Mouse (Mus musculus): ENCODE results near the gene Herc6. TPM values are rescaled to one million over a fixed set of nuclear protein-coding genes. Genes with fewer than 3 reads are reported as not detected.
A peak's percentile ranks its signal among the peaks of the same experiment; 100 is the strongest.

Herc6 gene
- total RNA-seq, 2 experiments from 2014 or later, result 9.6 to 10.8 TPM

DNA sequence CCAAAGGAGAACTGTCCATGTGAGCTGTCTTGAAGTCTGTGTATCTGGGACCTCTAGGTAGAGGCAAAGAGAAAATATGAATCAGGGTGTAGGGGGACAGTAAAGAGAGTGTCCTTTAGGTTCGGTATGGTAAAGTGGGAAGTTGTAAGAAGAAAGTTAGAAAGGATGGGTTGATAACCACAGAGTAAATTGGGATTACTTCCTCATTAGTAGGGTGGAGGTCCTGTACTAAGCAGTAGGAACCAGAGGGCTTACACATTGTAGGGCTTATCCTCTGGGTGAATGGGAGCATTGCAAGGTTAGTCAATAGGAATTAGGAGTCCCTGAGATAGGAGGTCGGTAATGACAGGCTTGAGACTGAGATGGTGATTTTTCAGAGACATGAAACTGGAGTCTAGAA lies 13.2 kb upstream of the Herc6 start:
- no peak for DNase-seq (ENCODE audit: low spot score in 2 of 2)
- intact Hi-C loops (cut with DNase I), result no loop called here

DNA sequence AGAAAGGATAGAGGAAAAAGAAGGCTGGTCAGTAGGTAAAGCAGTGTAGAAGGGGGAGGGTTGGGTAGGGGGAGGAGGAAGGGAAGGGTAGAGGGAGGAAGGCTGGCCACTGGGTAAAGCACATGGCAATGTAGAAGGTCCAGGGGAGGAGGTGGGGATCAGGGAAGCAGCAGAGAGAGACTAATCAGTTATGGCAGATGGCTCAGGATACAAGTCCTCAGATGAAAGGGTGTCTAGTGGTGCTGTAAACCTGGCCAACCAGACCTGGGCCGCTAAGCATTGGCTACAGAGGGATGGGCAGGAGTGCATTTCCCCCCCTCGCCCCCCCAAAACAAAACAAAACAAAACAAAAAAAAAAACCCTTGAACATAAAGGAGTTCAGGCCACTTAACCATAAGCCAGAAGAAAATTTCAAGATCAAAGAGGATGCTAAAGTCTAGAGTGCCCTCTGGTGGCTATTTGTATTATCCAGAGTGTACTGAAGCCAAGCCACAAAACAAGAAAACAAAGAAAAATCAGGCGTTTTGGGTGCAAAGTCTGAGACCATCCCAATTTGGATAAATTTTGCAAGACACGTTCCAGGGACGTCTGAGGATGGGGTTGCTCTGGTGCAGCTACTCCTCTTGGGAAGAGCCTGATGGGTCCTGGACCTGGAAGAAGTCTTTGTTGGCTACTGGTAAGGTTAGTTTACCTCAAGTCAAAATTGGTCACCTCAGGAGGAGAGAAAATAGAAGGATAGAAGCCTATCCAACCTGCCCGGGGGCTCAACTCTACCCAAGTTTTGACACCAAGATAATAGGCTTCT lies 10.4 kb upstream of the Herc6 start:
- DNase-seq (ENCODE audit: low spot score in 2 of 2), result peak; percentile 54 to 75
- intact Hi-C loops (cut with DNase I), result loop anchor here (2.0 to 5.0 kb wide), 2 partner anchors 138 to 762 kb away; no protein-coding TSS in a partner anchor

DNA sequence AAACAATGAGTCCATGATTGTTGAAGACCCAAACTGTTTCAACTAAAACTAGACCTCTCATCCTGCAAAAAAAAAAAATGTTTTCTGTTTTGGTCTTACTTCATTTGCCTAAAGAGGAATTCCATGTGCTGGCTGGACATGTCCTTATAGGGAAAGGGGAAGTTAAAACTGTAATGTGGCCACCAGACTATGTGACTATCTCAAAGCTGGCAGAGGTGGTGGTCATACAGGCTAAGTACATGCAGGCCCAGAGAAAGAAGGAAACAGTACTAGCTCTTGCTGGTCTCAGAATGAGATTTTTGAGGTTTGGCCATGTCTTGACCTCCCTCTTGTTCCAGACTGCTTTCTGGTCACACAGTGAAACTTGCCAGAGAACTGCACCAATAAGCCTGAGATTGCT lies 9.2 kb upstream of the Herc6 start:
- DNase-seq (ENCODE audit: low spot score in 2 of 2), result no peak
- intact Hi-C loops (cut with DNase I), result loop anchor here (2.0 to 5.0 kb wide), 2 partner anchors 139 to 763 kb away; no protein-coding TSS in a partner anchor

DNA sequence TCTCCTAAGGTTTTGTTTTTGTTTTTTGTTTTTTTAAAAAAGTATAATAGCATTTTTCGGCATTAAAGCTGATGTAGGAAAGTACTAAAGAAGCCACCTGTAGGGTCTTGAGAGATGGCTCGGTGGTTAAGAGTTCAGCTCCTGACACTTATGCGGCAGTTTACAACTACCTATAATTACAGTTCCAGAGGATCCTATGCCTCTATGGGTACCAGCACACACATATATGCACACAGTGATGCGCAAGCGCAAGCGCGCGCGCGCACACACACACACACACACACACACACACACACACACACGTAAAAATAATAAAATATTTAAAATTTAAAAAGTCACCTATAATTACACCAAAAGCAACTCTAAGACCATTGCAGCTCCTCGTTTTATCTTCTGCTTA lies 795 bp downstream of the Herc6 start:
- intact Hi-C loops (cut with DNase I), result no loop called here
- no peak for DNase-seq (ENCODE audit: low spot score in 2 of 2)

DNA sequence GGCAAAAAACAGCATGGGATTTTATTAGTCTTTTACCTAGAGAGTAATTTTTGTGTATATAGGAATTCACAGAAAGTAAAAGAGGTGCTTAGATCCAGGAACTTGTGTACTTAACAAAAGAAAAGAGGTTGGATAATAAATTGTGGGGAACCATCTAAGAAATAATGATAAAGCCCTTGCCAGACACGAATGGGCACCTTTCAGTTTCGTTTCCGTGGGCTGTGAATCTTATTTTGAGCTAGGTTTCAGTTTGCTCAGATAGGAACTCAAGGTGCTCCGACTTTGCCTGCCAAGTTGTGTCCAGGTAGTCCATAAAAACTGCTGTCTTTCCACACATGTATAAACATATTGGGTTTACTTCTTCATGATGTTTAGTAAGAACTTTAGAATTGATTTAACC lies 1.6 kb downstream of the Herc6 start:
- no peak for DNase-seq (ENCODE audit: low spot score in 2 of 2)
- intact Hi-C loops (cut with DNase I), result no loop called here

DNA sequence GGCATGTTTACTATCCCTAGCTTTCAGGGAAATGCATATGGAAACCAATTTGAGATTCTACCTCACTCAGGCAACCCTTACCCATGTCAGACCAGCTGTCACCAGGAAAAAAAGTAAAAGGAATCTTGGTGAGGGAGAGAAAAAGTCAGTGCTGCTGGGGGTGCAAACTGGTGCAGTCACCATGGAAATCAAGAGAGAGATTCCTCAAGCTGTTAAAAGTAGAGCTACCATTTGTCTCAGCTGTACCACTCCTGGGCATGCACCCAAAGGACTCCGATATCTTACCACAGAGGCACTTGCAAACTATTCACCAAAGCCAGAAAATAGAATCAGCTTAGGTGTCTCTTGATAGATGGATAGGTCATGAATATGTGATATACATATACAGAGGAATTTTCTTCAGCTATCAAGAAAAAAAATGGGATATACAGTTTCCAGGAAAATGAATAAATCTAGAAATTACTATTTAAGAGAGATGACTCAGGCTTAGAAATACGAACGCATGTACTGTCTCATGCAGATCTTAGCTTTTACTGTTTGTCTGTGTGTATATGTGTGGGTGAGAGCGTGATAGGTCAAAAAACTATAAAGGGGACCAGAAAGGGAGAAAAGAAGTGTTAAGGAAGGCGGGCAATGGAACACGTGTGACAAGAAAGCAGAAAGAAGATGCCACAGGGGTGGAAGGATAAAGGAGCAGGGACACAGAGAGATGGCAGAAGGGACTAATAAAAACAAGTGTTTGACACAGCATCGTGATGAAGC lies 24.9 kb downstream of the Herc6 start:
- intact Hi-C loops (cut with DNase I), result loop anchor here (1.0 to 5.0 kb wide), 3 partner anchors 79 to 97 kb away; partner anchors contain the start of gene Lancl2
- peak; percentile 56 to 94 for DNase-seq (ENCODE audit: low spot score in 2 of 2)

DNA sequence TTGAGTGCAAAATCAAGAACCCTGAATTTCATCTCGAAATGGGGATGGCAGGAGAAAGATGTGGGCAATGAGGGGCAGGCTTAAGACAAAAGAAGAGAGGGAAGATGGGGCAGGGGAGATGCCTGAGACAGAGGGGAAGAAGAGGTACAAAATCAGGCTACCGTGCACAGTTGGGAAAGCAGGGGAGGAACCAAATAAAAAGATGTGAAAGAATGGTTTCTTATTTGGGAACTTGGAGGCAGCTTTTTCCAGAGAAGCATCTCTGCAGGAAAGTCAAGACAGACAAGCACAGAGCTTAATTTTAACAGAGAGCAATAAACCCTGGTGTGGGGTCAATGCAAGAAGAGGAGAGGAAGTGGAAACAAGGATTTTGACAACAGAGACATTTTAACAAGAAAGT lies 27.2 kb downstream of the Herc6 start:
- peak in 1 of 2 experiments; percentile 62 for DNase-seq (ENCODE audit: low spot score in 2 of 2)
- intact Hi-C loops (cut with DNase I), result loop anchor here (5.0 kb wide), 2 partner anchors 94 to 96 kb away; partner anchors contain the start of gene Lancl2

DNA sequence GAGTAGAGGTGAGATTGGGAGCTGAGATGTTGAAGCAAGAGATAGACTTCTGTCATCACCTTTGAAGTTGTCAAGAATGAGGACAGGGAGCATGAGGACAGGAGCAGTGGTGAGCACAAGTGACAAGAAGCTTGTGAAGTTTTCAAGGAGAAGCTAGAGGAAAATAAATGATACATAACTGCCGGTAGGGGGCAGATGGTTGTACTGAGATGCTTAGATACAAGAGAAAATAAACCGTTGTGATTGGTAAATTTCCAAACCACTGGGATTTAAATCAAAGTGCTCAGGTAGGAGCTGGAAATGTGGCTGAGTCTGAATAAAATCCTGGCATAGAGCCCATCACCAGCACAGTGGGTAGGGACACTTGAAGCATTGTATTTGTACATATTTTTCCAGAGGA lies 28.8 kb downstream of the Herc6 start:
- intact Hi-C loops (cut with DNase I), result loop anchor here (5.0 kb wide), 2 partner anchors 93 to 97 kb away; partner anchors contain the start of gene Lancl2
- DNase-seq (ENCODE audit: low spot score in 2 of 2), result no peak

DNA sequence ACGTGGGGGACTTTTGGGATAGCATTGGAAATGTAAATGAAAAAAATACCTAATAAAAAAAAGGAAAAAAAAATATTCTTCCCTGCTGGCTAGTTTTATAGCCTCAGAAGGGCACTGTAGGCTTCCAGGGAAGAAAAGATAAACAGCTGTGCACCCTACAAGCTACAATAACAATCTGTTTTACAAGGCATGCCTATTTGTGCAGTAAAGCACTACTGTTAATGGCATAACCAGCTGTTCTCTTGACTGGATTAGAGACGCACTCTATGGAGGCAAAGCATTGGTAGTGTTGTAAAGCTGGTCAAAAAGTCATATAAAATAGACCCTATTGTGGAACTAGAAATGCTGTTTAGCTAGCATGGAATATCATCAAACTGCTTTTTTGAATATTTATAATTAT lies 35.0 kb downstream of the Herc6 start:
- intact Hi-C loops (cut with DNase I), result no loop called here
- no peak for DNase-seq (ENCODE audit: low spot score in 2 of 2)

DNA sequence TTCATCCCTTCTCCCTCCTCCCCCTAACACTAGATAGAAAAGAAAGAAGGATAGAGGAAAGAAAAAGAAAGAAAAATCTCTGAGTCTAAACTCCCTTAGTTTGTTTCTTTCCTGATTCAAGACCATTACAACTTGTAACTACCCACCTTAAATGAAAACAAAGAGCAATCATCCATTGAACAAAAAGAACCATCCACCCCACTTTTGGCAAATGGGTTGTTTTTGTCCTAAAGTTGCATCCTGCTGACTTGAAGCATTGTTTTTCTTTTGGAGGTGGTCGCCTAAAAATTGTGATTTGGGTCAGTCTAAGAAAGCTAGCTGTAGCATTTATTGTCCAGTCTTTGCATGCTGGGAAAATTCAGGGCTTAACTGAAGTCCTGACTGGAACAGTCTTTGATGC lies 58.7 kb downstream of the Herc6 start:
- no peak for DNase-seq (ENCODE audit: low spot score in 2 of 2)
- intact Hi-C loops (cut with DNase I), result no loop called here

DNA sequence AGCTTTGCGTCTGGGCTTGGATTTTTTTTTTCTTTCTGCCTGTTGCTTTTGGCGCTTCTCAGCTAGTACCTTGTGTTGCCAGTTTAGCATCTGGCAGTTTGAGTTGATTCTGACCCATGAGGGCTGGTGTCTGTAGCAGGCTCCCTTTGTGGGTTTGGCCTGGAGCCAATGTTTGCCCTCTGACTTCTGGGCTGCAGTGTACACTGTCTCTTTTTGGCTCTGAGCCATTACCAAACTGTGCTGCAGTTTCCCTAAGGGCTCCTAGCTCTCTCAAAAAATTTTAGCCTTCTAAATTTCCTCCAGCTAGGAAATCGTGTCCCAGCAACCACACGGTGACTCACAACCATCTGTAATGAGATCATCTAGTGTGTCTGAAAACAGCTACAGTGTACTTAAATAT lies 61.0 kb downstream of the Herc6 start:
- intact Hi-C loops (cut with DNase I), result no loop called here

DNA sequence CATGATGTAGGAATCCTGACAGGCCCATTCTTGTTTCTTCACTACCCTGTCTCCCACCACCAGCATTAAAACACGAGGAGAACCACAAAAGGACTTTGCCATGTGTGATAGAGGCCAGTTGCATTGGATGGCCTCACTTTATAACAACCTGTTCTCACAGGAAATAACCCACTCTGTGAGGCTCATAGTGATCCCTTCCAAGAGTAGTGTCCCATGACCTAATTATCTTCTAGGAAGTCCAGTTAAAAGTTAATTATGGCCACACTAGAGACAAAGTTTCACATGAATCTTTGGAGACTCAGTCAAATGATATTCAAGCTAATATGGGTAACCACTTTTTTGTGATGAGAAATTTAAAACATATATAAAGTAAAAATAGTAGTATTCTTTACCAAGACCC lies 66.5 kb downstream of the Herc6 start:
- intact Hi-C loops (cut with DNase I), result no loop called here
- no peak for DNase-seq (ENCODE audit: low spot score in 2 of 2)

More for the DNA sequence above, 61.0 kb downstream of the Herc6 start:
- peak; percentile 49 to 65 for DNase-seq (ENCODE audit: low spot score in 2 of 2)

DNA sequence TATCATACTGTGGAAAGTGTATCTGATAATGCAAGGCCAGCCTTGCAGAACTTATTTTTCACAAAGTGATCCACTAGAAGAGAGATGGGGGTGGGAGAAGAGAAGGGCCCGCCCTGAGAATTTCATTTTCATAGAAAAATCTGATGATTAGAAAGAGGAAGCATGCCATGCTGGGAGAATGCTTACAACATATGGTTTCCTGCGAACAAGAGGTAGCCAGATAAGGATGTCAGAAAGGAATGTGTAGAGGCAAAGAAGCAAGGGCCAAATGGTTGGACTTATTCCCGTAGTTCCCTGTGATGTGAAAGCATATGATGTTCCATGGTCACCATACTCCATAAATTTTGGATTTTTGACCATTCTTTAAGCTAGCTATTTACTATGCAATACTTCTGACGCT lies 80.5 kb downstream of the Herc6 start:
- DNase-seq (ENCODE audit: low spot score in 2 of 2), result no peak
- intact Hi-C loops (cut with DNase I), result no loop called here

DNA sequence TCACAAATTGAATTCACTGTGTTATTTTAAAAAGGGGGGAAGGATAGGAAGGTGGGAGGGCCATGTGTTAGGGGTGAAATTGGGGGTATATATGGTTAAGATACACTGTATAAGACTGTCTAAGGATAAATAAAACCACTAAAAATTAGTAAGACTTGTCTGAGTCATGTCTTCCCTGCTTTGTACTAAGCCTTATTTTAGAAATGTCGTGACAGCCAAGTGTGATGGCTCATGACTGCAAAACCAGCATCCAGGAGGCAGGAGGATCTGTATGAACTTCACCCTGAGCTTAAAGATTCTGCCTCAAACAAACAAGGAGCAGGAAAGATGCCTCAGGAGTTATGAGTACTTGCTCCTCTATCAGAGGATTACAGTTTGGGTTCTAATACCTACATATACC lies 103.4 kb downstream of the Herc6 start:
- intact Hi-C loops (cut with DNase I), result loop anchor here (1.0 kb wide), 1 partner anchor 78 kb away; no protein-coding TSS in a partner anchor
- DNase-seq (ENCODE audit: low spot score in 2 of 2), result peak in 1 of 2 experiments; percentile 74

DNA sequence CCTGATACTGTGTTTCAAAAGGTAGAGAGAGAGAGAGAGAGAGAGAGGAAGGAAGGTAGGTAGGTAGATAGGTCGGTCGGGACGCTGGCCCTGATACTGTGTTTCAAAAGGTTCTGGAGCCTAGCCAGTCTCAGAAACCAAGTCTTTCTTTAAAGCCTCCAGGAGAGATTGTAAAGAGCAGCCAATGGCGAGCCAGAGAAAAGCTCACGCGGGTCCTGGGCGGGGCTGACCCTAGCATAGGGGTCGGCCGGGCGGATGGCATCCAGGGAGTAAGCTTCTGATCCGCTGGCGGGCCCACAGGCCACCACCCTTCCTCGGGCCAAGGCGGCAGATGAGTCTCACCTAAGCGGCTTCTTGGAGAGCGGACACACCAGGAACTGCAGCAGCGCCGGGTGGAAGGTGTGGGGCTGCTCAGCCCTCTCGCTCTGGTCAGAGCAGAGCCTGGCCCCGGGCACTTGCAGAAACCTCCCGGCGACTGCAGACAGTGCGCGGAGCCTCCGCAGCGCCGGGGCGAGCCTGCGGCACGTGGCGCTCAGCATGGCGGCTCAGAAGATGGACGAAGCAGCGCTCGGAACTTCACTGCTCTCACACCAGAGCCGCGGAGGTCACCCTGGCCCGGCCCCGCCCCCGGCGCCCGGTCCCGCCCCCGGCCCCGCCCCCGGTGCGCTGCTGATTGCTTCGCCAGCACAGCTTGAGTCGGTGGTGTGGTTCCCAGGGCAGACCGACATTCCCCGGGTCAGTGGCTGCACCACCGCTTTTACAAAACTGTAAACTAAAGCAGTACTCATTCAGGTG lies 110.9 kb downstream of the Herc6 start, which contains the start of gene Pyurf:
Gene Pyurf, minus strand, starts transcription at position 612 of the 795 bp plus-strand sequence.
- intact Hi-C loops (cut with DNase I), result loop anchor here (1.0 kb wide), 1 partner anchor 12 kb away; no protein-coding TSS in a partner anchor
- DNase-seq (ENCODE audit: low spot score in 2 of 2), result peak; percentile 82 to 87

DNA sequence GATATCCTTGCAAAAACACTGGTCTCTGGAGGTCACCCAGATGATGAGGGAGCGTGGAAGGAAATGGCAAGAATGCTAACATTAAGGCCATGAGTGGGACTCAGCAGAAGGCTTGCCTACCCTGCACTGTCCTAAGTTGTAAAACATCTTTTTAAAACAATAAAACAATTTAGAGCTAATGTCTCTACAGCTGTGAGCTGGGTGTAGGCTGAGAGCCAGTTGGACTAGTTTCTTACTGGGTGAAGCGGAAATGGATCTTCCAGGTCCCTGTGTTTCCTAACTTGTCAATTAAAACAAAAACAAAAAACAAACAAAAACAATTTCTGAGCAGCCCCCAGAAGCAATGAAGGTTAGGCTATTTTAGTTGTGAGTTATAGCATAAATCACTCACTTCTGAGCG lies 112.3 kb downstream of the Herc6 start:
- intact Hi-C loops (cut with DNase I), result no loop called here

DNA sequence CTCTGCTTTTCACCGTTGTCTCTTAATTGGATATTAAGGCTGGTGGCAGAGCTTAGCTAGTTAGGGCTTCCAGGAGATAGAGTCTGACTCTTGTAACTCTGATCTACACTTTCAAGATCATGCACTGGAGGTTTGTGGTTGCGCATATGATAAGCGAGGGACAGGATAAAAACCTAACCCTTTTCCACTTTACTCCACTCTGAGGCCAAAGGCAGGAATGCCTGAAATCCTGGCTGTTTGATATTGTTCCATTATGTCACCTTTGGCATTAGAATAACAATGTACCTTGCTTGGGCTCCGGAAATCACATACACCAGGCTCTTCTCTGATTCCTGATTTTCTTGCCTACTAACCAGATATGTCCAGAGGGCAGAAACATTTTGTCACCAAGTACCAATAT lies 120.9 kb downstream of the Herc6 start:
- DNase-seq (ENCODE audit: low spot score in 2 of 2), result no peak
- intact Hi-C loops (cut with DNase I), result loop anchor here (2.0 to 10.0 kb wide), 5 partner anchors 94 to 904 kb away; partner anchors contain the start of genes Kbtbd2, Nt5c3, Ppm1k and Vmn1r4

More for the DNA sequence above, 112.3 kb downstream of the Herc6 start:
- no peak for DNase-seq (ENCODE audit: low spot score in 2 of 2)

DNA sequence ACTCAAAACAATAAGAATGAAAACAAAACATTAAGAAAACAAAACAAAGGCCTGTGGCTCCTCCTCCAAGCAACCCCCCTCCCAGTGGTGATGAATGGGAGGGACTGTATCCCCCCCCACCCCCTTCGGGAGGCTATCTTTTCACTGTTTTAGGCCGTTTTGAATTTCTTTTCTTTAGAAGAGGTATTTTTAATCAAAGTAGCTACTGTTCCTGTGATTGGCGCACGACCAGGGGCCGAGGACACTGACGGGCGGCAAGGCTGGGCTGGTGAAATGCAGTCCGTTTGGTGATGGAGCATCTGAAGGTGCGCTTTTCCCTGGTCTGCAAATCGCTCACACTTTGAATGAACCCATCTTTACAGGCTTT lies 121.6 kb downstream of the Herc6 start, which contains the start of gene Lancl2:
Gene Lancl2, plus strand, starts transcription at position 165 of the 367 bp plus-strand sequence.
- DNase-seq (ENCODE audit: low spot score in 2 of 2), result no peak
- intact Hi-C loops (cut with DNase I), result loop anchor here (2.0 to 10.0 kb wide), 5 partner anchors 95 to 905 kb away; partner anchors contain the start of genes Kbtbd2, Nt5c3, Ppm1k and Vmn1r4

Measured in left cerebral cortex, postnatal 25 days (tissue).